Mouse (Mus musculus): ENCODE results near the gene Krtap17-1. TPM values are rescaled to one million over a fixed set of nuclear protein-coding genes. Genes with fewer than 3 reads are reported as not detected.

Gene Krtap17-1
- not detected in 2 replicates for polyA plus RNA-seq (2015; fragmentation: Nextera tagmentation; extraction: Ambion mirVana)

DNA sequence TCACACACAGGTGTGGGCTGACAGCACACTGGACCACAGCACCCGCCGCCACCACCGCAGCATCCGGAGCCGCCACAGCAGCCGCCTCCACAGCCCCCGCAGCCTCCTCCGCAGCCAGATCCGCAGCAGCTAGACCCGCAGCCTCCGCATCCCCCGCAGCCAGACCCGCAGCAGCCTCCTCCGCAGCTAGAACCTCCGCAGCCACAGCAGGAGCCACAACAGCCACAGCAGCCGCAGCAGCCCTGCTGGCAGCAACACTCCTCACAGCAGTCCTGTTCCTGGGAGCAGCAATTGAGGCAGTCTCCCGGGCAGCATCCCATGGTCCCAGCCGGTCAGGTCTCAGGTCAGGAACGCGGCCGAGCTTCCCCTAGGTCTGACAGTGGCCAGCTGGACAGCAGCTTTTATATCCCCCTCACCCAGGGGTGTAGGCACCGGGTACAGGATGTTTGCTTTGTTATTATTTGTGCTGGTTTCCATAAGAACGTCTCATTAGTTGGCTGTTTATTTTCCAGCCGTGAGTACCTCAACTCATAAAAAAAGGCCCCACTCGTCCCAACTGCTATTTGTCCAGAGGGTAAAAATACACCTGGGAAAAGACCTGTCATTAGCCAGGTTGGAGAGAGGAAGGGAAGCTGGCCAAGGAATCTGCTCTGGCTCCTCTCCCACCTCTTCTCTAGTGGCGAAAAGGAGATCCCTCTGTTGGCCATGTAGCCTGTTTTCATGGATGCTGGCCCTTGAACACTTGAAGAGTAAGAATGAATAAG is at the start of gene Krtap17-1:
Krtap17-1 (minus strand) TSS at position 375 of the 764 bp plus-strand sequence.
- no peak within 1 kb of the TSS for H3K4me2 ChIP-seq (ENCODE audit: low read depth, low read length)
- H3K9me3 ChIP-seq (replicated peaks; ENCODE audit: control insufficient read depth, low read length), result no peaks in the 10 kb centered on the region
- no peak within 1 kb of the TSS for H3K4me3 ChIP-seq (replicated peaks; ENCODE audit: low read length)
- H3K27me3 ChIP-seq (ENCODE audit: control insufficient read depth, insufficient read depth, low read length), result peaks cover 4% of the 10 kb centered on the region; the same call in 1 of the 2 replicates
- H3K36me3 ChIP-seq (ENCODE audit: control insufficient read depth, insufficient read depth, low read length), result no peaks in the 10 kb centered on the region
- H3K4me1 ChIP-seq (ENCODE audit: control insufficient read depth, insufficient read depth, low read length), result no peaks in the 10 kb centered on the region
- WGBS, result 14% methylated on average over 26 of the region's 26 CpGs
- no peak for ATAC-seq (ENCODE audit: insufficient read depth, low FRiP score)
- no peak within 1 kb of the TSS for H3K27ac ChIP-seq (ENCODE audit: low read length)
- no peak within 1 kb of the TSS for H3K9ac ChIP-seq (ENCODE audit: low read length)

DNA sequence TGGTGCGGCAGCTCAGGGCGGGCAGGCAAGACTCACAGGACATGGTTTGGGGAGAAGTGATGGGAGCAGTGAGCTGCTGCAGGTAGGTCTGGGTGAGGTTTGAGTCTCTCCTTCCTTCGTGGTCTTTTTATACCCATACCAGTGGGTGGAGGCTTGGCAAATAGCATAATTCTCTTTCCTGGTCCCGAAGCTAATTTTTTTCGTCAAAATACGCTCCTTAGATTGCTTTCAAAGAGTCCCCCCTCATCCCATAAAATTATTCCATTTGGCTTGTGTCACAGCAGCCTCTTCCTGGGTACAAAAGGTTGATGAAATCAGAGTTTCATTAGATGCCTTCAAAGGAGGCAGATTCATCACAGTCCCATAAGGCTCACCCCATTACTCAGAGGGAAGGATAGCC is 47.7 kb upstream of the Krtap17-1 start, which contains the start of gene Krt34:
Krt34 (minus strand) TSS at position 101 of the 400 bp plus-strand sequence.
- Histone ChIP-seq H3K4me2 (ENCODE audit: low read depth, low read length) (no peak within 1 kb of the TSS), H3K9me3 (replicated peaks; ENCODE audit: control insufficient read depth, low read length) (no peaks in the 10 kb centered on the region), H3K4me1 (ENCODE audit: control insufficient read depth, insufficient read depth, low read length) (no peaks in the 10 kb centered on the region), H3K4me3 (replicated peaks; ENCODE audit: low read length) (no peak within 1 kb of the TSS), H3K36me3 (ENCODE audit: control insufficient read depth, insufficient read depth, low read length) (no peaks in the 10 kb centered on the region), H3K27me3 (ENCODE audit: control insufficient read depth, insufficient read depth, low read length) (no peaks in the 10 kb centered on the region), H3K27ac (ENCODE audit: low read length) (no peak within 1 kb of the TSS), H3K9ac (ENCODE audit: low read length) (no peak within 1 kb of the TSS)
- 88% methylated on average over 6 of the region's 6 CpGs for WGBS
- no peak for ATAC-seq (ENCODE audit: insufficient read depth, low FRiP score)

DNA sequence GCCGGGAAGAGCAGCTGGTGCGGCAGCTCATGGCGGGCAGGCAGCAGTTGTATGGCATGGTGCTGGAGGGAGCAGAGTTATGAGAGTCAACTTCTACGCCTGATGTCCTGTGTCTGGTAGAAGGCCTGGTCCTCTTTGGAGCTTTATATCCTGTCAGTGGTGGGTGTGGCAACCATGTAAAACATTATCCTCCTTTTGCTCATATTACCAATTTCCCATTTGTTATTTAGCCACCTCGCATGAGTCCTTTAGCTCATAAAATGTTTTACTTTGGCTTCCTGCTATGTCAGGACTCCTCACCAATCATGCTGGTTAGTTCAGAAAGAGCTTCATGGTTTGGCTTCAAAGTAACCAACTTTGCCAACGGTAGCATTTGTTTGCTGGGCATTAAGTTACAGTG is 36.0 kb upstream of the Krtap17-1 start, which contains the start of gene Krt33b:
Krt33b (minus strand) TSS at position 101 of the 400 bp plus-strand sequence.
- Histone ChIP-seq H3K27me3 (ENCODE audit: control insufficient read depth, insufficient read depth, low read length) (no peaks in the 10 kb centered on the region), H3K4me2 (ENCODE audit: low read depth, low read length) (no peak within 1 kb of the TSS), H3K4me3 (replicated peaks; ENCODE audit: low read length) (no peak within 1 kb of the TSS), H3K36me3 (ENCODE audit: control insufficient read depth, insufficient read depth, low read length) (no peaks in the 10 kb centered on the region), H3K27ac (ENCODE audit: low read length) (no peak within 1 kb of the TSS), H3K9me3 (replicated peaks; ENCODE audit: control insufficient read depth, low read length) (no peaks in the 10 kb centered on the region), H3K9ac (ENCODE audit: low read length) (no peak within 1 kb of the TSS), H3K4me1 (ENCODE audit: control insufficient read depth, insufficient read depth, low read length) (no peaks in the 10 kb centered on the region)
- no peak for ATAC-seq (ENCODE audit: insufficient read depth, low FRiP score)
- WGBS, result 86% methylated on average over 6 of the region's 6 CpGs

DNA sequence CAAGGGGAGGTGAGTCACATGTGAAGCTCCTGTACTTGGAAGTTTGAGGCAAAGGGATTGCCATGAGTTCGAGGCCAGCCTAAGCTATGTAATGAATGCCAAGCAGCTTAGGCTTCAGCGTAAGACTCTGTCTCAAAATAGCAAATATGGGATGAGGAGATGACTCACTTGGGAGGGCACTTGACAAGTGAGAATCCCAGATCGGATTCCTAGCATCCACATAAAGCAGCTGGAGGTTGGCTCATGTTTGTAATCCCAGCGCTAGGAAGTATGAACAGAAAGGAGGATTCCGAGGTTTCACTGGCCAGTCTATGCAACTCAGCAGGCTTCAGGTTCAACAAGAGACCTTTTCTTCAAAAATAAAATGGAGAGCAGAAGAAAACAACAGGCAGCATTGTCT is 27.6 kb upstream of the Krtap17-1 start:
- no peaks in the 10 kb centered on the region for H3K4me1 ChIP-seq (ENCODE audit: control insufficient read depth, insufficient read depth, low read length)
- WGBS, result 68% methylated on average over 5 of the region's 5 CpGs
- ATAC-seq (ENCODE audit: insufficient read depth, low FRiP score), result no peak

DNA sequence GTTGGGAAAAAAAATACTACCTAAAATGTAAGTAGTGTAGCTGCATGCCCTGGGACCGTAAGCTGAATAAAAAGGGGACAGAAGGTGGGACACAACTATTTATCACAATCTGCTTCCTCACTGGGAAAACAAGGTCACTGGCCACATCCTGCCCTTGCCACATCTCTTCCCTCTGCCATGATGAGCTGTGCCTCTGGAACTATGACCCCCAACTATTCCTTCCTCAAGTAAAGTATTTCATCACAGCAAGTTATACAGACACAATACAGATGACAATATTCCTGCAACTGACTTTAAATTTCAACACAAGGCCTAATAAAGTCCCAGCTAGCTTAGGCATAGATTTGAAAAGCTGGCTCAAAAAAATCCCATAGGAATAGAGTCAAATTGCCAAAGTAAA is 25.7 kb upstream of the Krtap17-1 start:
- Histone ChIP-seq H3K36me3 (ENCODE audit: control insufficient read depth, insufficient read depth, low read length) (no peaks in the 10 kb centered on the region), H3K4me3 (replicated peaks; ENCODE audit: low read length) (no peak overlapping the region), H3K4me2 (ENCODE audit: low read depth, low read length) (no peak overlapping the region), H3K27me3 (ENCODE audit: control insufficient read depth, insufficient read depth, low read length) (no peaks in the 10 kb centered on the region), H3K9ac (ENCODE audit: low read length) (no peak overlapping the region), H3K4me1 (ENCODE audit: control insufficient read depth, insufficient read depth, low read length) (0 out of 2 replicates have a peak, but pooled peaks cover 2% of the 10 kb centered on the region), H3K27ac (ENCODE audit: low read length) (no peak overlapping the region), H3K9me3 (replicated peaks; ENCODE audit: control insufficient read depth, low read length) (no peaks in the 10 kb centered on the region)
- no peak for ATAC-seq (ENCODE audit: insufficient read depth, low FRiP score)
- WGBS, result 68% methylated on average over 1 of the region's 1 CpGs

More for the DNA sequence above, 27.6 kb upstream of the Krtap17-1 start:
- H3K9ac ChIP-seq (ENCODE audit: low read length), result no peak overlapping the region
- H3K9me3 ChIP-seq (replicated peaks; ENCODE audit: control insufficient read depth, low read length), result no peaks in the 10 kb centered on the region
- H3K27me3 ChIP-seq (ENCODE audit: control insufficient read depth, insufficient read depth, low read length), result no peaks in the 10 kb centered on the region
- no peaks in the 10 kb centered on the region for H3K36me3 ChIP-seq (ENCODE audit: control insufficient read depth, insufficient read depth, low read length)
- H3K27ac ChIP-seq (ENCODE audit: low read length), result no peak overlapping the region
- no peak overlapping the region for H3K4me3 ChIP-seq (replicated peaks; ENCODE audit: low read length)
- H3K4me2 ChIP-seq (ENCODE audit: low read depth, low read length), result no peak overlapping the region

DNA sequence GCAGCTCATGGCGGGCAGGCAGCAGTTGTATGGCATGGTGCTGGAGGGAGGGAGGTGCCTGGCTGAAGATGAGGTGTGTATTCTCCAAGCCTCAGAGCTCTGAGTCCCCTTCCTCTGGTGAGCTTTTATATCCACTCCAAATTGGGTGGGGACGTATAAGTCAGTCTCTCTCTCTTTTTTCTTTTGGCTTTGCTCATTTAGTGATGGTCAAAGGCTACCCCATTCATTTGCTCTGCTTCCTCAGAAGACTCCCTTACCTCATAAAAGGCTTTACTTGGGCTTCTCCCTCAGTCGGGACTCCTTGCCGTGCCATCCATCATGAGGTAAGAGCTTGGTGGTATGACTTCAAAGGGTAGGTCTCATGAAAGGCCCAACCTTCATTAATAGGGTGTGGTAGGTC is 22.3 kb upstream of the Krtap17-1 start, which contains the start of gene Krt33a:
Krt33a (minus strand) TSS at position 101 of the 400 bp plus-strand sequence.
- Histone ChIP-seq H3K4me1 (ENCODE audit: control insufficient read depth, insufficient read depth, low read length) (0 out of 2 replicates have a peak, but pooled peaks cover 3% of the 10 kb centered on the region), H3K9ac (ENCODE audit: low read length) (no peak within 1 kb of the TSS), H3K27me3 (ENCODE audit: control insufficient read depth, insufficient read depth, low read length) (no peaks in the 10 kb centered on the region), H3K4me2 (ENCODE audit: low read depth, low read length) (no peak within 1 kb of the TSS), H3K4me3 (replicated peaks; ENCODE audit: low read length) (no peak within 1 kb of the TSS), H3K36me3 (ENCODE audit: control insufficient read depth, insufficient read depth, low read length) (no peaks in the 10 kb centered on the region), H3K27ac (ENCODE audit: low read length) (no peak within 1 kb of the TSS), H3K9me3 (replicated peaks; ENCODE audit: control insufficient read depth, low read length) (no peaks in the 10 kb centered on the region)
- no peak for ATAC-seq (ENCODE audit: insufficient read depth, low FRiP score)
- 65% methylated on average over 4 of the region's 4 CpGs for WGBS

DNA sequence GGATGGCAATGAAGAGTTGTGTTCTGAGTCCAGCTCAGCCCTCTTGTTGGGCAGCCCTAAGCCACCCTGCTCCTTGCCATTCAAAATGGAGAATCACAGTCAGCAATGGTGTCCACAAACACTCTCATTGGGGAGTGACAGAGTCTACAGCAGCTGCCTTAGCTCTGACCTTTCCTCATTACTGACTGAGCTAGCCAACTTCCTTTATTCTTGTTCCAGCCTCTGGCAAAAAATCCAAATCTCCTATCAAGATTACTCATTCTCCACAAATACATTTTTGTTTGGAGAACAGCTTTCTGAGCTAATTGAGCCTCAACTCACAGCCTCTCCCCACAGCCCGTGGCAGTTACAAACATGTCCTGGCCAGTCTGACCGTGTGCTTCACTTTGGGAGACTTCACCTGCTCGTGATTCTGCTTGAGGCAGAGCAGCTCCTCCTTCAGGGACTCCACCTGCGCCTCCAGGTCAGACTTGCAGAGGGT is 19.9 kb upstream of the Krtap17-1 start:
- H3K4me1 ChIP-seq (ENCODE audit: control insufficient read depth, insufficient read depth, low read length), result 0 out of 2 replicates have a peak, but pooled peaks cover 3% of the 10 kb centered on the region
- H3K9ac ChIP-seq (ENCODE audit: low read length), result no peak overlapping the region
- 49% methylated on average over 4 of the region's 4 CpGs for WGBS
- ATAC-seq (ENCODE audit: insufficient read depth, low FRiP score), result peak; percentile 72
- H3K9me3 ChIP-seq (replicated peaks; ENCODE audit: control insufficient read depth, low read length), result no peaks in the 10 kb centered on the region
- peak overlapping the region; percentile 63 for H3K27ac ChIP-seq (ENCODE audit: low read length)
- no peak overlapping the region for H3K4me2 ChIP-seq (ENCODE audit: low read depth, low read length)
- no peaks in the 10 kb centered on the region for H3K27me3 ChIP-seq (ENCODE audit: control insufficient read depth, insufficient read depth, low read length)
- no peak overlapping the region for H3K4me3 ChIP-seq (replicated peaks; ENCODE audit: low read length)
- H3K36me3 ChIP-seq (ENCODE audit: control insufficient read depth, insufficient read depth, low read length), result no peaks in the 10 kb centered on the region

DNA sequence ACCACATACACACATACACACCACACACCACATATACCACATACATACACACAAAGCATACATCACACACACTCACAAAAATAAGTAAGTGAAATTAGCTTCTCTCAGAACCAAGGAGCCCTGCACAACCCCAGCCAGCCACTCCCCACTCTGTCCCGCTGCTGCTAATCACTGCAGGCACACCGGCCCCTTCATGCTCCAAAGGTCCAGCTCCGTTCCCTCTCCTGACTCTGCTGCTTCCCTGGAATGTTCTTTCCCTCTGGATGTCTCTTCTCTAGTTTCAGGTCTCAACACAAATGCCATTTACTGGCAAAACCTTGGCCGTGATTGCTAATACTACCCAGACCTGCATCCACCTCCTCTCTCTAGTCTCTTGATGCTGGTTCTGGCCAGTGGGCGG is 16.9 kb upstream of the Krtap17-1 start:
- no peak for ATAC-seq (ENCODE audit: insufficient read depth, low FRiP score)
- 76% methylated on average over 5 of the region's 5 CpGs for WGBS
- Histone ChIP-seq H3K4me2 (ENCODE audit: low read depth, low read length) (no peak overlapping the region), H3K27me3 (ENCODE audit: control insufficient read depth, insufficient read depth, low read length) (no peaks in the 10 kb centered on the region), H3K4me3 (replicated peaks; ENCODE audit: low read length) (no peak overlapping the region), H3K4me1 (ENCODE audit: control insufficient read depth, insufficient read depth, low read length) (0 out of 2 replicates have a peak, but pooled peaks cover 3% of the 10 kb centered on the region), H3K36me3 (ENCODE audit: control insufficient read depth, insufficient read depth, low read length) (no peaks in the 10 kb centered on the region), H3K9ac (ENCODE audit: low read length) (no peak overlapping the region), H3K27ac (ENCODE audit: low read length) (no peak overlapping the region), H3K9me3 (replicated peaks; ENCODE audit: control insufficient read depth, low read length) (no peaks in the 10 kb centered on the region)

DNA sequence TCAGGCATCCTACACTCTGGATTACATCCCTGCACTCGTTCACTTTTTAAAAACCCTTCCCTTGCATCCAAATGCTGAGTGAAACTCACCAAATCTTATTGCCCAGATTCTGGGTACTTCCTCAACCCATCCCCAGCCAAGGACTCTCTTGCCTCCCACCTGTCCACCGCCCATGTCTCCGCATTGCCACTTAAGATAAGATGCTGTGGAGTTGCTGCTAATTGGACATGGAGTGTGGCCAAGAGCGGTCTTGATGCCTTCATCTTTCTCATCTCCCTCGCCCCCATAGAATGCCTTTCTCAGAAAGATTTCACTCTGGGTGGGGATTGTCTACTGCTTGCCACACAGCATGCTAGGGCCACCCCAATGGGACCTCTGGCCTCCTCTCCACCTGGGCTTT is 14.5 kb upstream of the Krtap17-1 start:
- Histone ChIP-seq H3K36me3 (ENCODE audit: control insufficient read depth, insufficient read depth, low read length) (no peaks in the 10 kb centered on the region), H3K27ac (ENCODE audit: low read length) (no peak overlapping the region), H3K4me1 (ENCODE audit: control insufficient read depth, insufficient read depth, low read length) (no peaks in the 10 kb centered on the region), H3K9me3 (replicated peaks; ENCODE audit: control insufficient read depth, low read length) (no peaks in the 10 kb centered on the region), H3K9ac (ENCODE audit: low read length) (no peak overlapping the region), H3K4me2 (ENCODE audit: low read depth, low read length) (no peak overlapping the region), H3K27me3 (ENCODE audit: control insufficient read depth, insufficient read depth, low read length) (no peaks in the 10 kb centered on the region), H3K4me3 (replicated peaks; ENCODE audit: low read length) (no peak overlapping the region)
- WGBS, result 83% methylated on average over 5 of the region's 5 CpGs
- ATAC-seq (ENCODE audit: insufficient read depth, low FRiP score), result no peak
